Mouse (Mus musculus) c-Kit-positive CD71-positive TER-119-negative erythroid progenitor cells, embryonic 14.5 days (primary cell): ENCODE measurements around the gene Ak8.

Experiments used
- DNase-seq: peaks from one replicate; pipeline ENCODE4 v3.0.0-alpha.2; 2013; ENCODE audit warnings: low read depth

The Ak8 gene

DNA sequence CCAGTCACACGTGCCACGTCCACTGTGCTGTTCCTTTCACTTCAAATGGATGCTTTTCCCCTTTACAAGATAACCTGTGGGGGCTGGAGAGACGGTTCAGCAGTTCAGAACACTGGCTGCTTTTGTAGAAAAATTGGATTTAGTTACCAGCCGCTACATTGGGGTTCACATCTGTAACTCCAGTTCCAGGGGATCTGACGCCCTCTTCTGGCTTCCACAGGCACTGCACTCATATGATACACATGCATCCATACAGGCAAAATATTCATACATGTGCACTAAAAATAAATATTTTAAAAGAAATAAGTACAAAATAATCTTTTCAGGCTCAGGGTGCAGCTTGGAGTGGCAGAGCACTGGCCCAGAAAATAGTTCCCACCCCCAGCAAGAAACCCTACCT lies 94.7 kb downstream of the Ak8 start:
- no peak for DNase-seq

DNA sequence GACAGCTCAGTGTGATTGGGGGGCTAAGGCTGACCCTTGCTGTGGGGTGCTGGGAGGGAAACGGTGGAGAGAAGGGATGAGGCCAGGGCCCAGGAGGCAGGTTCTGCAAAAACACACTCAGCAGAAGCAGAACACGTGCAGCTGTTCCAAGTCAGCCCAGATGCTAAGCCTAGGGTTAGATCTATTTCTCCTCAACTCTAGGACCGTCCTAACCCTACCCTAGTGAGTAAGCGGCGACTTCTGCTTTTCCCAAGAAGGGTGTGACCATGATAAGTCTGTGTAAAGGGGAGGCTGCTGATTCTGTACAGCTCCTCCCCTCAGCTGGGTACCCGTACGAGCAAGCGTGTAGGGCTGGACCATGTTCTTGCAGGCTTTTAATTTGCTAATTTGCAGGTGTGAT lies 96.3 kb downstream of the Ak8 start:
- peak; percentile 9 for DNase-seq

DNA sequence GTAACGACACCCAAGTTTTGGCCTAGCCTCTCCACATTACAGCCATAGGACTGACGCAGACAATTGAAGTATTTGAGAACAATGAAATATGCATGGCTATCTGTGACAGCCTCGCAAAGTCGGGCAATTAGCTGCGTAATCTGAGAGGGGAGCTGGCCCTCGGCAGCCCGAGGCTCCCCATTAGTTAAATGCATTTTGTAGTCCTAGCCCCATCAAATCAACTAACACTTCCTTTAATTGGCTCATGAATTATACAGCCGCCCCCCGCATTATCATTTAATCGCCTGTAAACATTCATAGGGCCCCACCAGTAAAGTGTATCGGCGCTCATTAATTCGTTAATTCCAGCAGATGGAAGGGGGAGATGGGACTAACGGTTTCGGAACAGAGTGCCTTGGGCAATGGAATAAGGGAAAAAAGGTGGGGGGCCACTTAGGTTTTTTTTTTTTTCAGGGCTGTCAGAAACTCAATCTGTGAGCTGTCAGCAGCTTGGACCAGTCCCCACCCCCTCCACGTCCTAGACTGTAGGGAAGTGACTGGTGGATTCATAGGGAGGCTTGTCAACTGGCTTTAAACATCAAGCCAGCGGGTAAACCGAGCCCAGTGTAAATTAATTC lies 97.6 kb downstream of the Ak8 start:
- no peak for DNase-seq

DNA sequence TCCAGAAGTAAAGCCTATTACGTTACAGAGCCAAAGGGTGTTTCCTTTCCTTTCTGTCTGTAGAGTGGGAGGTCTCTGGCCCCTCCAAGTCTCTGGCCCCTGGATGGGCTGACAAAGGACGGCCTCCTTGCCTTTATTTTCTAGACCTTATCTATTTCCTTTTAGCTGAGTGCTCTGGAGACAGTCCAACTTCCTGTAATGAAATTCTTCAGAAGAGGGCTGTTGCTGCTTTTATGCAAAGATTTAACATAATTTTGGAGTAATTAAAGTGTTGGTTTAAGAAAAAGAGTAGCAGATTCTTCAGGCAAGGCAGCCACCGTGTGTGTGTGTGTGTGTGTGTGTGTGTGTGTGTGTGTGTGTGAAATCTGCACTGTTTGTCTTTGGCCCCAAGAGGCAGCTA lies 98.4 kb downstream of the Ak8 start:
- DNase-seq, result no peak

DNA sequence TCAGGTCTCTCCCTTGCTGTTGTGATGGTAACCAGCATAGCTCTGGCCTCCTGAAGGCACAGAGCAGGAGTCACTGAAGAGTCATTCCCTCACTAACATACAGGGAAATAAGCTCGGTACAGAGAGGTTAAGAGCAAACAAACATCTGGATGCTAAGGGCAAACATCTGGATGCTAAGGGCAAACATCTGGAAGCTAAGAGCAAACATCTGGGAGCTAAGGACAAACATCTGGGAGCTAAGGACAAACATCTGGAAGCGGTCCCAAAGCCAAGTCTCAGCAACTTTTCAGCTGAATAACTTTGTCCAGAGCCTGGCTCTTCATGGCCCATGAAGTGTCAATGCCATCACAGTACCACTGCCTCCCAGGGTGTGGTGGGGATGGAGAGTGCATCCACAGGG lies 99.6 kb downstream of the Ak8 start:
- no peak for DNase-seq

DNA sequence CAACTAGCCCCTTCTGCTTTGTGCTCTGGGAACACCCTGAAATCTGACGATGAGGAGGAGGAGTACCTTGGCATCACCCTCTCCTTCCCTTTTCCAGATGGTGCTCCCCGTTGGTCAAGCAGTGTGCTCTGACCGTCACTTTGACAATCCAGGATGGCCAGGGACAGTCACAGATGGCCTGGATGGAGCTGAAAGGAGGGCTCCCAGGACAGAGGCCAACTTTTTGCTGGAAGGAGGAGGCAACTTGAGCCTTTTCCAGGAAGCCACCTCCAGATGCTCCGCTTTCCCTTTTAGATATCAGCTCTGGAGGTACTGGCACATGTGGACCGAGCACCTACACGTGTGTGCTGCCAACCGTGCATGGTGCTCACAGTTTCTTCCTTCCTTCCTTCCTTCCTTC lies 103.4 kb downstream of the Ak8 start:
- no peak for DNase-seq

DNA sequence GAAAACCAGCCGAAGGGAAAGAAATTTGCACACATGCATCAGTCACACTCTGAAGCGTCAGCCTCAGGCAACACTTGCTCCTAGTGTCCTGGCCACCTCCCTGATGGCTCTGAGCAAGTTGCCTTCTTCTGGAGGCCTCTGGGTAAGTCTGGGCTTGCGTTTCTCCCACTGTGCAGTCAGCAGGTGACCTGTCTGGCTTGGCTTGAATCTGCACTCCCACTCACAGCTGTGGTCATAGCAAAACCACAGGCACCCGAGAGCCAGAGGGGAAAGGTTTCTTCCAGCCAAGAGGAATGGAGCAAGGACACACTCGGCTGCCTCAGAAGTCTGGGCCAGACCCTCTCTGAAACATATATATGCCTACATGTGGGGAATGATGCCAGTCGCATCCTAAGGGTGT lies 108.9 kb downstream of the Ak8 start:
- DNase-seq, result no peak

DNA sequence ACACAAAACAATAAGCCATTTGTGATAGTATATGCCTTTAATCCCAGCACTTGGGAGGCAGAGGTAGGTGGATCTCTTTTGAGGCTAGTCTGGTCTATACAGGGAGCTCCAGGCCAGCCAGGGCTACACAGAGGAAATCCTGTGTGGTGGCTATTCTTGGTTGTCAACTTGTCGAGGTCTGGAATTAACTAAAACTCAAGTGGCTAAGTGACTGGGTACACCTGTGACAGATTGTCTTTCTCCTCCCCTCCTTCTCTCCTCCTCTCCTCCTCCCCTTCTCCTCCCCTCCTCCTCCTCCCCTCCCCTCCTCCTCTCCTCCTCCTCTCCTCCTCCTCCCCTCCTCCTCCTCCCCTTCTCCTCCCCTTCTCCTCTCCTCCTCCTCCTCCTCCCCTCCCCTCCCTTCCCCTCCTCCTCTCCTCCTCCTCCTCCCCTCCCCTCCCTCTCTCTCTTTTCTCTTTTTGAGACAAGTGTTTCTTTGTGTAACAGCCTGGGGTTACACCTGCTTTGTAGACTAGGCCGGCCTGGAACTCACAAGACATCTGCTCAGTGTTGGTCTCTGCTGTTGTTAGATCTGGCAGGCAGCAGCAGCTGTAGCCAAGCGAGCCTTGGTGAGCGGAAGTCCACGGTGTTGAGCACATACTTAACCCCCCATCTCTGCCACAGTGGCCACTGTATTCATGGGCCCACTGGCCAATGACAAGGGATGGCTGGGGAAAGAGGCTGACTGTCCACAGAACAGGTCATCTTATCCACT lies 110.5 kb downstream of the Ak8 start:
- no peak for DNase-seq

DNA sequence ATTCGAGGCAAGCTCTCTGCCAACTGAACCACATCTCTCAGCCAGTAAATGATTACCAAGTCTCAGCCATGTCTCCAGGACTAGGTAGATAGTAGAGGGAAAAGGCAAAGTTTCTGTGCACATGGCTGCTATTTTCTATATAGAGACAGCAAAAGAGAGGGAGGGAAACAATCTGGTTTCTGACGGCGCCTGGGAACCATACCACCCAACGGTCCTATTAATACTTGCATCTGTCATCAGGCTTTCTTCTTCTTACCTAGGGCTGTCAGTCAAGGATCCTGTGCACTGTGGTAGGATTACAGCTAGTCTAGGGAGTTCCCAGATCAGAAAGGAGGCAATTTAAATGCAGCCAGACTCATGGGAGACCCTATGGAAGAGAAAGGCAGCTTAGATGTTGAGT lies 118.9 kb downstream of the Ak8 start:
- DNase-seq, result no peak

DNA sequence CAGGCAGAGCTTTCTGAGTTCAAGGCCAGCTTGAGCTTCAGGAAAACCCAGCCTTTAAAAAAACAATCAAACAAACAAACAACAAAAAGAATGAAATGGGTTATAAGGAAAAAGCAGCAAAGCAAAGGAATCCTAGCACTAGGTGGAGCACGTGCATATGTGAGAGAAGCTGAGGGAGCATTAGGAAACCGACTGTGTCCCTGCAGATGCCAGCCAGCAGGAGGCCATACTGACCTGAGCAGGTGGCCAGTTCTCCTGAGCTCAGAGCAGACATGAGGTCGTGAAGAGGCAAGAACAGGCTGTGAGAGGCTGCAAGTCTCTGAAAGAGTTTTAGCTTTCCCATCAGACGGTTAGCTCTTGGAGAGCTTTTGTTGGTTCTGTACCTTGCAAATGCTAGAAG lies 129.3 kb downstream of the Ak8 start:
- no peak for DNase-seq

DNA sequence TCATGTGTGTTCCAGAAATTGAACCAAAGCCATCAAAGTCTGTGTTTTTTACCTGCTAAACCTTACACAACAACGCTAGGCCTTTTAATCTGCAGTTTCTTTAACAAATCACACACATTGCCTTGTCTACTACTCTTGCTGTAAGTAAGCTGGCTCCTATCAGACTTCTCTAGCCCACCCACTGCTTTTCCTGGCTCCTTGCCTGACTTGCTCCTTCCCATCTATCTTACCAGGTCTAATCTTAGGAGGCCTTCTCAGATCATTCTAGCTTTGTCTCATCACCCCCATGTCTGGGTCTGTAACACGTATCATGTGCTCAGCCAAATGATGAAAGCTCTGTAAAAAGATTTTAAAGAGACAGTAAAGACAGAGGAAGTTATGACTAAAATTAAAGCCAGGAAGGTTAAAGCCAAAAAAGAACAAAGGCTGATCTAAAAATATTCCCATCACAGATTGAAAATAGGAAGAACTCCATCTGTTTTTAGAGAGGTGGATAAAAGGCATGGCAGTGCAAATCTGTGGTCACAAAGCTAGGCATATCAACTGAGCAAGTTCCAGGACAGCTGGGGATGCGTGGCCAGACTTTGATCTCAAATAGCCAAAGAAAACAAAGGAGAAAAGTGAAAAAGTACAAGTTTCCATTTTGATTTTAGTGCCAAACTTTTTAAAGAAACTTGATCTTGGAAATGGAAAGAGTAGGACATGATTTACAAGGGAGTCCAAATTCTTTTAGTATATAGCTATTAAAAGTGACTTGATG lies 136.4 kb downstream of the Ak8 start:
- no peak for DNase-seq

DNA sequence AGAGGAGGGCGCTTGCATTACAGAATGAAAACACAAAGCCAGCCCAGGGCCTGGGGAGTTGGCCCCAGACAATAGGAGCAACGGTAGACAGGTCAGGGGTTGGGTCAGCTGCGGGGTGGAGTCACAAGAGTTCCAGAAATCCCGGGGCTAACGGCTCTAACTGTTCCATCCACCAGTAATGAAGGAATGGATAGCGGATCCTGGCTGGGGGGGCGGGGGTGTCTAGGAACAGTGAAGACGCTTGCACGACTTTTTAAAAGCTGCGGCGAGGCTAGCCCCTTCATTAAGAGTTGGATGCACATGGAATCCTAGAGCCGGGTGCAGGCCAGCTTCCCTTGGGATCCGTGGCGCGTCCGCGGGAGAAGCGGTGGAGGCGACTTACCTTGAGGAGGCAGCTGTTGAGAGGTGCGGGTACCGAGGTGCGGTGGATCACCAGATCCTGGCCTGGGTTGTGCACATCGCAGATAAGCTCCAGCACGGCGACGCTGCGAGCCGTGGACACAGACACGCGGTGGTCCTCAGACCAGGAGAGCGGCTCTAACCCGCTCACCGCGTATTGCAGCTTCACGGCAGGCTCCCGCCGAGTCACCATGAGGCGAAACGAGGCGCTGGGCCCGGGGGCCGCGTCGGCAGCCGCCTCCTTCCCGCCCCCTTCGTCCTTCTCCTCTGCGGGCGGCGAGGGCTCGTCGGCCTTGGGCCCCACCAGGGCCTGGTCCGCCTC lies 139.7 kb downstream of the Ak8 start:
- no peak for DNase-seq

DNA sequence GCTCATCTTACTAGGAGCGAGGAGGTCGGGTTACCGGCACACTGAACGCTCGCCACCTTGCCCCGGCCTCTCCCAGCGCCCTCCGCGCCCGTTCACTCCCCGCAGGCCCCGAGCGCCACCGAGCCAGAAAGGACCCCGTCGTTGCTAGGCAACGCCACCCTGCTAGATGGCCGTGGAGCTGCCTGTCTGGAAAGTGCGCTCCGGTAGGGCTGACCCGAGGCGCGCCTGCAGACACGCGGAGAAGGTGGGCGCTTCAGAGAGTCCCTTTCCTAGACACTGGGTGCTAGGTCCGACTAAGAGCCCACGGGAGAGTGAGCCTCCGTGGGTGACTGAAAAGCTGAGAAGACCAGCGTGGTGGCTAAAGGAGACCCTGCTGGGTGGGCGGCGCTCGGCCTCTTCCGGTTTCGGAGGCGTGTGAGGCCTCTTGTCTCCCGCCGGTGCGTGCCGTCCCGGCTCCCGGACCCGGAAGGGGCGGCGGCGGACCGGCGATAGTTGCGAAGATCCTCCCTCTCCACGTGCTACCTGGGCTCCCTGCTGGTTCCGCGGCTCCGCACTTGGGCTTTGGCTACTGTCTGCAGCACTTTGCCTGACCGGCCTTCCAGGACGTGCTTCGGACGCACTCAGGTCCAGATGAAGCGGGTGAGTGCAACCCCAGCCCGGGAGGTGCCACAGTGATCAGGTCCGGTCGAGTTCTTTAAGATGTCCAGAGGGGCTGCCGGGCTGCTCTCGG lies 140.4 kb downstream of the Ak8 start, which contains the start of the genes Gtf3c4 and Ddx31:
Gtf3c4 (minus strand) TSS at position 139 of the 730 bp plus-strand sequence.
Ddx31 (plus strand) TSS at position 185 of the 730 bp plus-strand sequence.
- peak; percentile 88 for DNase-seq

DNA sequence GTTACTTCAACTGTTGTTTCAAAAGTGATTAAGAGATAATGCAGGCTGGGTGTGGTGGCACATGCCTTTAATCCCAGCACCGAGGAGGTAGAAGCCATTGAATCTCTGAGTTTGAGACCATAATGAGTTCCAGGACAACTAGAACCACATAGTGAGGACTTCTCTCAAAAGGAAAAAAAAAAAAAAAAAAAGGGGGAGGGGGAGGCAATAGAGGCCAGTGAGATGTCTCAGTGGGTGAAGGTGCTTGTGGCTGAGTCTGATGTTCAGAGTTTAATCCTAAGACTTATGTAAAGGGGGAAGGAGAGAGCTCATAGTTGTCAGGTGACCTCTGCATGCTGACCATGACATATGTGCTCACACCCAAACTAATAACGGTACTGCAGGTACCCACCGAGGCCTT lies 142.1 kb downstream of the Ak8 start:
- DNase-seq, result no peak

DNA sequence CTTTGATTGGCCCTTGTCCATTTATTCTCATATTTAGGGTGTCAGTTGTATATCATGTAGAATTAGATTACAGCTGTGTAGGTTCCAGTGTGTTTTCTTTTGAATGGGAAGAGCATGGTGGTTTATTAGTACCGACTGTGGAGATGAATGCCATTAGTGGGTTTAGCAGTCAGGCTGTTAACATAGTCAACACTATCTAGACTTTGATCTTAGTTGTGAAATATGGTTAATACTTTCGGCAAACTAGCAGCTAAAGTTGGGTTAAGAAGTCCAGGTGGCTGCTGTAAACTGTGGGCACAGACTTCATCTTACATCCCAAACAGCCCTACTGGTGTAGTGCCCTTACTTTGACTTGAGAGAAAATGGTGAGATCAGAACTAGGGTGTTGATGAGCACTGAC lies 148.9 kb downstream of the Ak8 start:
- no peak for DNase-seq

DNA sequence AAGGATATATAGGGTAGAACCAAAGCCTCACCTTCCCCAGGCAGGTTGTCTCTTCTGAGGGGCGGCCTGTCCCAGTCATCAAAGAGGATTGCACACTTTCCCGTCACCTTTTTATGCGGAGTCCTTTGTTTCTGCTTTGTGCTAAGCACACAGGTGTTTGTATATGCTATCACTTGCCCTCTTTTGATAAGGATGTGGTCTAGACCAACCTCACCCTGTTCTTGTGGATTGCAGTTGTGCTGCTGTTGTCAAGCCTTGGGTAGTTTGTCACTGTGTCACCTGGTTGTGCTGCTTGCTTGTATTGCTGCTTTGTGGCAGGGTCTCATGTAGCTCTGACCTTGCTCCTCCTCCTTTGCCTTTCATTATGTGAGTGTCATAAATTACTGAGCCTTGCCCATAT lies 152.6 kb downstream of the Ak8 start:
- no peak for DNase-seq

DNA sequence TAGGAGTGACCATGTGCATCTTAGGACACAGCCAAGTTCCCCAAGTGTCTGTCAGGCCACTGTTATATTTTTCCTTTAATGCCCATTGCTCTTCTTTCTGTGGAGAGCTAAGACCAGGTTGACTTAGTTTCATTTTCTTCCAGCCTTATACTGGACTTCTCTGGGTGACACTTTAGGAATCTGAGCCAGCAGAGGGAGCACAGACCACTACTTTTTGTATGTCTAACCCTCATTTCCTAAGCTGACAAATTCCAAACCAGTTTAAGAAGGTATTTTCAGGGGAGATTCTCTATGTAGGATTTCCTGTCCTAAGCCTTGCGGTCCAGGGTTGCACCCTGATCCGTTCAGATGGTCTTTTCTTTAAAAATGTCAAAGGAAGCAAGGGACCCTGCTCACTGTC lies 155.8 kb downstream of the Ak8 start:
- DNase-seq, result no peak

DNA sequence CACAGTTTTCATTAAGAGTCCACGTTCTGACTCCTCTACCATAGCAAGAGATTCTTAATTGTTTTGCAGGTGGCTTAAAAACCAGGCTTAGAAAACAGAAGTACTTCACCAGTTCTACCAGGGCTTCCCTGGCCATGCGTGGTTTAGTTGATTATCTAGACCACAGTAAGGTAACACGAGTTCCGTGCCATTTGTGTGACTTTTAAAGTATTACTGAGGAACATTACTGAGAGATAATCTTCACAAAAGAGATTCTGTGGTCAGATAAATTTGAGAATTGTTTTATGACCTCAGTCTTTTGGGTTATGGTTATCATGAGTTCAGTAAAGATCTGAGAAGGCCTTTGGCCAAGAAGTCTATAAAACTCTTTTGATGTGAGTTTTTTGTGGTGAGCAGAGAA lies 159.3 kb downstream of the Ak8 start:
- DNase-seq, result no peak

DNA sequence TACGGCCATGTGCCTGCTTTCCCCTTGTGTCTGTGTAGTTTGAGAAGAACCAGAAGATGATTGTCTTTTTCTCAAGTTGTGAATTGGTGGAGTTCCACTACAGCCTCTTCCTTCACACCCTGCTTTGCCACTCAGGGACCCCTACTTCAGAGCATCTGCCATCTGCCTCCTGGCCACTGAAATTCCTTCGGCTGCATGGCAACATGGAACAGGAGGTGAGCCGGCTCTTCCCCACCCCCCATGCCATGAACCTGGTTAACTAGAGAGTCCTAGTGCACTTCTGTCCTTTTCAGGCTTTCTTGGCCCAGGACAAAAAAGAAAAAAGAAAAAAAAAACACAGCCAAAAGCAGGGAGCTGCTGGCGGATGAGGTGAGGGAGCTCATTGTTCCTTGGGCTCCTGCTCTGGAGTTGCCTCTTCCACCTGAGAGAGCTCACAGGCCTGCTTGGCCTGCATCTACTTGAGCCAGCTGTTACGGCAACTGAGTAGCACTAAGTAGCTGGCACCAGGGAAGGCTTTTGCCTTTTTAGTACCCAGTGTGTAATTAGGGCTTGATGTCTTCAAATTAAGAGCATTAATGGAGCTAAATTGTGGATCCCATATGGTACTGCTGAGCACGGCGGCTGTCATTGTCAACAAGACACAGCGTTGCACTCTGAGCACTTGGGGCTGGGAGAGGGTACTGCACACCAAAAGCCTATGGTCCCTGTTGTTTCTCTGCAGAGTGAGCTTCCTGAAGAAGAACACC lies 160.9 kb downstream of the Ak8 start:
- DNase-seq, result no peak
